11 mouse cellular contexts compared by ENCODE assay signal in genomic region chr6:137612071-137612547, GRCm38 (mm10). TPM values are rescaled to one million over a fixed set of nuclear protein-coding genes. Genes with fewer than 3 reads are reported as not detected.
A peak's percentile ranks its signal among the peaks of the same experiment; 100 is the strongest.
DNase-seq lines count a peak whose midpoint lies in the region; ATAC-seq lines count a peak whose summit lies in the region.
"Had no signal": no experiment of that assay in that cellular context is flagged by ENCODE, and none has a peak within 500 bp of the region (broad histone marks: within the 10 kb centered on the region; RNA-seq: fewer than 3 reads in every experiment).

No protein-coding gene starts in this region.

- H3K36me3 ChIP-seq in kidney, embryonic 14.5 days (ENCODE audit: control insufficient read depth, insufficient read depth, low read length) = no peaks in the 10 kb centered on the region
- H3K36me3 ChIP-seq: liver, embryonic 13.5 days had no signal

- H3K9me3 ChIP-seq in kidney, embryonic 14.5 days (ENCODE audit: control insufficient read depth, low read length) = no peaks in the 10 kb centered on the region
- H3K9me3 ChIP-seq: liver, embryonic 13.5 days had no signal

- no peaks in the 10 kb centered on the region for H3K4me1 ChIP-seq in kidney, embryonic 14.5 days (ENCODE audit: control insufficient read depth, insufficient read depth, low read length)
- H3K4me1 ChIP-seq: liver, embryonic 13.5 days had no signal

- no peak overlapping the region for H3K4me2 ChIP-seq in kidney, embryonic 14.5 days (replicated peaks; ENCODE audit: low read depth, low read length)
- H3K4me2 ChIP-seq: liver, embryonic 13.5 days had no signal

- H3K27ac ChIP-seq in kidney, embryonic 14.5 days (ENCODE audit: low read depth, low read length) = no peak overlapping the region
- H3K27ac ChIP-seq: liver, embryonic 13.5 days had no signal

- DNase-seq in kidney, adult 11 months = peak; percentile 44
- DNase-seq in cerebellum, adult 8-10 months = peak; percentile 89
- peak; percentile 2 for DNase-seq in heart, postnatal 25 days (ENCODE audit: low spot score)
- DNase-seq in lung, postnatal 14 days = peak; percentile 46
- DNase-seq in layer of hippocampus, postnatal 25 days (ENCODE audit: extremely low spot score in 1 of 2, low spot score in 1 of 2) = no peak
- DNase-seq in embryo, embryonic 10.5 days (ENCODE audit: low spot score) = no peak
- DNase-seq in frontal cortex, postnatal 36 days (ENCODE audit: low spot score in 2 of 2) = no peak
- DNase-seq: embryo, embryonic 11 days; liver, embryonic 13.5 days; right cerebral cortex, postnatal 25 days had no signal

- H3K27me3 ChIP-seq in kidney, embryonic 14.5 days (ENCODE audit: control insufficient read depth, insufficient read depth, low read length) = no peaks in the 10 kb centered on the region
- H3K27me3 ChIP-seq: liver, embryonic 13.5 days had no signal

- H3K9ac ChIP-seq in kidney, embryonic 14.5 days (ENCODE audit: low read depth, low read length) = no peak overlapping the region
- H3K9ac ChIP-seq: liver, embryonic 13.5 days had no signal

- ATAC-seq in kidney, embryonic 14.5 days (ENCODE audit: low FRiP score, low TSS enrichment) = no peak

- 76% methylated on average over 2 of the region's 2 CpGs for WGBS in kidney, embryonic 14.5 days

- no peak overlapping the region for H3K4me3 ChIP-seq in kidney, embryonic 14.5 days (ENCODE audit: low read length)
- H3K4me3 ChIP-seq: liver, embryonic 13.5 days had no signal

- intact Hi-C loops in heart, postnatal 25 days (cut with DNase I) = no loop called here

RNA-seq across cellular contexts. Expression of gene Eps8, which starts 42.6 kb away (rescaled TPM):
- polyA plus RNA-seq in kidney, embryonic 14.5 days (2014; fragmentation: Nextera tagmentation; extraction: Ambion mirVana) = 16.0 and 28.5 TPM in 2 replicates
- total RNA-seq in heart, postnatal 25 days (2021) = 10 to 100 TPM; 14.0 to 17.9 TPM
- total RNA-seq in layer of hippocampus, postnatal 25 days (2021) = 10 to 100 TPM; 47.7 to 49.5 TPM

Comparison
In these comparisons a context has a peak if more than half of its experiments do, and no peak if none do; other contexts are left out.
1. DNase-seq: peak in kidney, adult 11 months (single experiment), cerebellum, adult 8-10 months (single experiment), heart, postnatal 25 days (single experiment) and lung, postnatal 14 days (single experiment); none in layer of hippocampus, postnatal 25 days (0 of 2), embryo, embryonic 10.5 days (single experiment) and frontal cortex, postnatal 36 days (0 of 2).